8 mouse cellular contexts compared by ENCODE assay signal in genomic region chr4:46138287-46139222, GRCm38 (mm10). TPM values are rescaled to one million over a fixed set of nuclear protein-coding genes. Genes with fewer than 3 reads are reported as not detected.
DNase-seq lines count a peak whose midpoint lies in the region; ATAC-seq lines count a peak whose summit lies in the region.

Gene Ncbp1, plus strand, starts transcription at chr4:46138613.
Gene Tstd2, minus strand, starts transcription at chr4:46138694.

- peak; percentile 96 for DNase-seq in adipocyte (ENCODE audit: low spot score)
- peak; percentile 94 for DNase-seq in embryo, embryonic 10 days (ENCODE audit: low spot score)
- peak; percentile 93 for DNase-seq in gastrocnemius, postnatal 10 days
- DNase-seq in induced T-regulatory cell, adult 2 months (ENCODE audit: low read depth): peak; percentile 98
- DNase-seq in left cerebral cortex, adult 9 months (ENCODE audit: low spot score in 2 of 2): peak; percentile 61 to 91
- DNase-seq in right cerebral cortex, postnatal 14 days: peak; percentile 89
- peak; percentile 91 to 92 for DNase-seq in urinary bladder, postnatal 36 days (ENCODE audit: low spot score in 2 of 2)

- ATAC-seq in megakaryocyte progenitor cell, adult 5-6 weeks (replicated peaks; ENCODE audit: poor library complexity): peak; percentile 86

RNA-seq across cellular contexts. Expression of gene Ncbp1, which starts in this region (rescaled TPM):
- 10 to 100 TPM; 17.0 to 21.3 TPM for total RNA-seq in gastrocnemius, postnatal 10 days (2021)
- total RNA-seq in megakaryocyte progenitor cell, adult 5-6 weeks (2015): 81.5 and 82.3 TPM in 2 replicates
- 108 and 109 TPM in 2 replicates for total RNA-seq in megakaryocyte progenitor cell, adult 5-6 weeks (2017)

RNA-seq across cellular contexts. Expression of gene Tstd2, which starts in this region (rescaled TPM):
- 10 to 100 TPM in 1 of 2 experiments, 1 to 10 TPM in 1; 9.5 to 16.8 TPM for total RNA-seq in gastrocnemius, postnatal 10 days (2021)
- total RNA-seq in megakaryocyte progenitor cell, adult 5-6 weeks (2015): 22.1 and 23.8 TPM in 2 replicates
- 30.9 and 40.3 TPM in 2 replicates for total RNA-seq in megakaryocyte progenitor cell, adult 5-6 weeks (2017)

Comparison
In these comparisons a context has a peak if more than half of its experiments do, and no peak if none do; other contexts are left out.
1. Peak in every context shown above with its lines: DNase-seq and ATAC-seq.